Mouse (Mus musculus): ENCODE data around the gene Rhoq. TPM values are rescaled to one million over a fixed set of nuclear protein-coding genes. Genes with fewer than 3 reads are reported as not detected.
A peak's percentile ranks its signal among the peaks of the same experiment; 100 is the strongest.

Gene Rhoq
- total and polyA plus RNA-seq, 3 experiments, result 70.7 to 138 (median 119) TPM

DNA sequence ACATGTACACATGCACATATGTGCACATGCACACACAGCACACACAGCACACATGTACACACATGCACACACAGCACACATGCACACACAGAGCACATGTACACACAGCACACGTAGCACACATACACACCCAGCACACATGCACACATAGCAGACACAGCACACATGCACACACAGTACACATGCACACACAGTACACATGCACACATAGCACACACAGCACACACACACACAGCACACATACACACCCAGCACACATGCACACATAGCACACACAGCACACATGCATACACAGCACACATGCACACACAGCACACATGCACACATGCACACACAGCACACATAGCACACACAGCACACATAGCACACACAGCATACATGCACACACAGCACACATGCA lies 18.3 kb downstream of the Rhoq start:
- TF ChIP-seq POLR2A (IDR thresholded peaks at IDR 0.05; ENCODE audit: insufficient read depth, low read depth, low read length) (no peak), EP300 (IDR thresholded peaks at IDR 0.05; ENCODE audit: insufficient read depth, low read depth, low read length) (no peak), CTCF (IDR thresholded peaks at IDR 0.05) (no peak)
- WGBS, result 95% methylated on average over 1 of the region's 1 CpGs
- Histone ChIP-seq H3K79me2 (replicated peaks; ENCODE audit: control insufficient read depth, insufficient read depth, low read length) (no peaks in the 10 kb centered on the region), H3K9ac (ENCODE audit: low read depth, low read length) (no peak overlapping the region), H3K27ac (no peak overlapping the region), H3K4me1 (ENCODE audit: control insufficient read depth, insufficient read depth, low read length) (peaks cover 7% of the 10 kb centered on the region), H3K27me3 (ENCODE audit: control insufficient read depth, insufficient read depth, low read length) (no peaks in the 10 kb centered on the region), H3K36me3 (ENCODE audit: control insufficient read depth, insufficient read depth, low read length) (peaks cover 4% of the 10 kb centered on the region), H3K4me3 (no peak overlapping the region)
- no peak for DNase-seq
- intact Hi-C loops (cut with DNase I), result no loop called here

DNA sequence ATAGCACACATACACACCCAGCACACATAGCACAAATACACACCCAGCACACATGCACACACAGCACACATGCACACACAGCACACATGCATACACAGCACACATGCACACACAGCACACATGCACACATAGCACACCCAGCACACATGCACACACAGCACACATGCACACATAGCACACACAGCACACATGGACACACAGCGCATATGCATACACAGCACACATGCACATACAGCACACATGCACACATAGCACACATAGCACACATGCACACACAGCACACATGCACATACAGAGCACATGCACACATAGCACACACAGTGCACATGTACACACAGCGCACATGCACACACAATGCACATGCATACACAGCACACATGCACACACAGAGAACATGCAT lies 18.8 kb downstream of the Rhoq start:
- no peak overlapping the region for H3K4me3 ChIP-seq
- peaks cover 4% of the 10 kb centered on the region for H3K36me3 ChIP-seq (ENCODE audit: control insufficient read depth, insufficient read depth, low read length)
- H3K79me2 ChIP-seq (replicated peaks; ENCODE audit: control insufficient read depth, insufficient read depth, low read length), result no peaks in the 10 kb centered on the region
- WGBS, result 96% methylated on average over 2 of the region's 2 CpGs
- TF ChIP-seq POLR2A (IDR thresholded peaks at IDR 0.05; ENCODE audit: insufficient read depth, low read depth, low read length), result no peak
- no peak for TF ChIP-seq EP300 (IDR thresholded peaks at IDR 0.05; ENCODE audit: insufficient read depth, low read depth, low read length)
- no peak for TF ChIP-seq CTCF (IDR thresholded peaks at IDR 0.05)
- no peaks in the 10 kb centered on the region for H3K27me3 ChIP-seq (ENCODE audit: control insufficient read depth, insufficient read depth, low read length)
- no peak for DNase-seq
- no peak overlapping the region for H3K9ac ChIP-seq (ENCODE audit: low read depth, low read length)
- H3K4me1 ChIP-seq (ENCODE audit: control insufficient read depth, insufficient read depth, low read length), result peaks cover 9% of the 10 kb centered on the region
- H3K27ac ChIP-seq, result no peak overlapping the region
- intact Hi-C loops (cut with DNase I), result loop anchor here (2.0 kb wide), 1 partner anchor 13 kb away; no protein-coding TSS in a partner anchor

DNA sequence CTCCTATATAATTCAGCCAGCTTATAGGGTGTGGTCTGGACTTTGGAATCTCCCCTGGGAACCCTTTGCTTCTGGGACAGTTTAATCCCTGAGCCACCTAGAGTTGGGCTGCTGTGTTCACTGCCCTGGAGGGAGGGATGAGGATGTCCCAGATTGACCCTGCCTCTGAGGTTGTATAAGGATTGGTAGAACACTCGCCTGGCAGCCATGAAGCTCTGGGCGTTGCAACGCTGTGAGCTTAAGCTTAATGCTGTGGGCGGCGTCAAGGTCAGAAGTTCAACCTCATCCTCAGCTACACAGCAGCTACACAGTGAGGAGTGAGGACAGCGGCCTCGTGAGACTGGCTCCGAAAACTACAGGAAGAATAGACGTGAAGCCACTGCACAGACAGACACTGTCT lies 19.6 kb downstream of the Rhoq start:
- Histone ChIP-seq H3K9ac (ENCODE audit: low read depth, low read length) (no peak overlapping the region), H3K27ac (peak overlapping the region; percentile 13; the same call in 1 of the 2 replicates), H3K79me2 (replicated peaks; ENCODE audit: control insufficient read depth, insufficient read depth, low read length) (no peaks in the 10 kb centered on the region), H3K27me3 (ENCODE audit: control insufficient read depth, insufficient read depth, low read length) (no peaks in the 10 kb centered on the region), H3K36me3 (ENCODE audit: control insufficient read depth, insufficient read depth, low read length) (peaks cover 4% of the 10 kb centered on the region), H3K4me1 (ENCODE audit: control insufficient read depth, insufficient read depth, low read length) (peaks cover 13% of the 10 kb centered on the region), H3K4me3 (no peak overlapping the region)
- WGBS, result 40% methylated on average over 9 of the region's 9 CpGs
- peak in 1 of 2 experiments; percentile 53 for DNase-seq
- no peak for TF ChIP-seq POLR2A (IDR thresholded peaks at IDR 0.05; ENCODE audit: insufficient read depth, low read depth, low read length)
- peak; percentile 57; the same call in 1 of the 2 replicates for TF ChIP-seq EP300 (IDR thresholded peaks at IDR 0.05; ENCODE audit: insufficient read depth, low read depth, low read length)
- TF ChIP-seq CTCF (IDR thresholded peaks at IDR 0.05), result peak; percentile 22; the same call in 1 of the 2 replicates
- intact Hi-C loops (cut with DNase I), result loop anchor here (2.0 kb wide), 1 partner anchor 14 kb away; no protein-coding TSS in a partner anchor

DNA sequence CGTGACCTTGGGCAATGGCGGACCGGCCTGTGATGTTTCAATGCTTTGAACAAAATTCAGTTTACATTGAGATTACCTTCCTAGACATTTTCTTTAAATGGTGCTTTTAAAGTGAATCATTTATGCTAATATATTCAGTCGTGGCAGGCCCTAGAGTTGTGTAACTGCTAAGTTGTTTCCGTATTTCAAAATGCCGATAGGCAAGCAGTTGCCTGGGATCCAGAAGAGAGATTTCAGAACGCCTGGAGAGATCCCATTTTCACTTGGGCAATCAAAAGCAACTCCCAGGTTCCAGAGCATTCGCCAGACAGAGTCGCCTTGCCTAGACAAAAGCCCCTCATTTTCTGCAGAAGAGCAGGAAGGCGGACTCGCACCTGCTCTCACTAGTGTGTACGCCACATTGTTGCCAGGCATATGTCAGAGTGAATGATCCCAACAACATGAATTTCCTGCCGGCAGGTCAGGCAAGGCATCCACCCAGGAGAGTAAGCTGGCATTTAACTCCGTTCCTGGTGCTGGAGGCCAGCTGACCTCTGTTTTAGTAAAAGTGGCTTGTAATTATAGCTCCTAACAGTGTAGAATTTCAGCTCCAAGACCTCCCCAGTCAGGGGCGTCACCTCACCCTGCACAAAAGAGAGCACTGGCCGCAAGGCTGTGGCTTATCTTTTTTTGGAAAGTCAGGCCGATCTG lies 23.7 kb downstream of the Rhoq start:
- peaks cover 4% of the 10 kb centered on the region; the same call in 1 of the 2 replicates for H3K36me3 ChIP-seq (ENCODE audit: control insufficient read depth, insufficient read depth, low read length)
- H3K4me1 ChIP-seq (ENCODE audit: control insufficient read depth, insufficient read depth, low read length), result peaks cover 19% of the 10 kb centered on the region
- no peaks in the 10 kb centered on the region for H3K27me3 ChIP-seq (ENCODE audit: control insufficient read depth, insufficient read depth, low read length)
- peak overlapping the region; percentile 60 for H3K27ac ChIP-seq
- peak overlapping the region; percentile 16; the same call in 1 of the 2 replicates for H3K9ac ChIP-seq (ENCODE audit: low read depth, low read length)
- TF ChIP-seq POLR2A (IDR thresholded peaks at IDR 0.05; ENCODE audit: insufficient read depth, low read depth, low read length) (no peak), EP300 (IDR thresholded peaks at IDR 0.05; ENCODE audit: insufficient read depth, low read depth, low read length) (no peak), CTCF (IDR thresholded peaks at IDR 0.05) (no peak)
- intact Hi-C loops (cut with DNase I), result loop anchor here (5.0 kb wide), 1 partner anchor 69 kb away; the partner anchor contains the start of gene Tmem247
- no peaks in the 10 kb centered on the region; the same call in 1 of the 2 replicates for H3K79me2 ChIP-seq (replicated peaks; ENCODE audit: control insufficient read depth, insufficient read depth, low read length)
- WGBS, result 49% methylated on average over 17 of the region's 17 CpGs
- H3K4me3 ChIP-seq, result no peak overlapping the region
- peak; percentile 29 to 38 for DNase-seq

DNA sequence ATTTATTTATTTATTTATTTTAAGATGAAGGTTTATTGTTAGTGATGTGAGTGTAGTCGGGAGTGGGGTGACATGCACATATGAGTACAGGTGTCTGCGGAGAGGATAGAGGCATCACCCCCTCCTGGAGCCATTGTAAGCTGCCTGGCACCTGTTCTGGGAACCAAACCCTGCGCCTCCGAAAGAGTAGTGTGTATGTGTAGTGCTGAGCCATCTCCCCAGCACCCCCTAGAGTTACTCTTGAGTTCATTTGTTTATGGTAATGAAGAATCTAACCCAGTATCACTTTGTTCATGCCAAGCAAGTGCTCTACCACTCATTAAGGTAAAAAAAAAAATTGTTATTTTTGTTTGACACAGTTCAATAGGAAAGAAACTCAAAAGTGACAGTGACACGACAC lies 25.3 kb downstream of the Rhoq start:
- H3K36me3 ChIP-seq (ENCODE audit: control insufficient read depth, insufficient read depth, low read length), result peaks cover 4% of the 10 kb centered on the region; the same call in 1 of the 2 replicates
- H3K4me1 ChIP-seq (ENCODE audit: control insufficient read depth, insufficient read depth, low read length), result peaks cover 16% of the 10 kb centered on the region
- no peaks in the 10 kb centered on the region; the same call in 1 of the 2 replicates for H3K79me2 ChIP-seq (replicated peaks; ENCODE audit: control insufficient read depth, insufficient read depth, low read length)
- peak; percentile 39 for TF ChIP-seq CTCF (IDR thresholded peaks at IDR 0.05)
- no peak for TF ChIP-seq EP300 (IDR thresholded peaks at IDR 0.05; ENCODE audit: insufficient read depth, low read depth, low read length)
- H3K27me3 ChIP-seq (ENCODE audit: control insufficient read depth, insufficient read depth, low read length), result no peaks in the 10 kb centered on the region
- intact Hi-C loops (cut with DNase I), result loop anchor here (5.0 kb wide), 1 partner anchor 71 kb away; the partner anchor contains the start of gene Tmem247
- H3K27ac ChIP-seq, result peak overlapping the region; percentile 54
- no peak overlapping the region for H3K4me3 ChIP-seq
- H3K9ac ChIP-seq (ENCODE audit: low read depth, low read length), result no peak overlapping the region
- peak in 1 of 2 experiments; percentile 23 for DNase-seq
- 63% methylated on average over 5 of the region's 5 CpGs for WGBS

Measured in heart, adult 2 months (tissue).